Mouse (Mus musculus) liver, postnatal 0 days (tissue): ENCODE measurements at regions not wholly inside any gene's neighbourhood (a gene's known extent, or its start where the extent isn't known, plus 50 kb on each side); places are given as distances from the start of the nearest gene placed in this dataset.
A peak's percentile ranks its signal among the peaks of the same experiment; 100 is the strongest.

ENCODE experiments used
- CTCF ChIP-seq: sonication (generic); IDR thresholded peaks from 2 replicates; pipeline ENCODE4 v1.5.1; 2016; ENCODE audit warnings: antibody characterized with exemption, low read depth
- EP300 ChIP-seq: IDR thresholded peaks from 2 replicates; pipeline ENCODE4 v1.6.1; 2016; ENCODE audit warnings: antibody characterized with exemption, low read depth, mild to moderate bottlenecking

- no peak for TF ChIP-seq CTCF
- TF ChIP-seq EP300 = peak; percentile 63
These were observed 307.5 kb downstream of the Btg1 start for GRCm38 (mm10) chr10:96924266-96924672.
